Mouse (Mus musculus) lung, adult 2 months (tissue): ENCODE results near the gene Gng3.

Experiments
- CTCF ChIP-seq: fragments of 200-500 bp; IDR thresholded peaks from 2 replicates; pipeline ENCODE4 v1.5.1; 2011; ENCODE audit warnings: mild to moderate bottlenecking, low read length, control low read depth; ENCODE audit not compliant: insufficient read depth
- POLR2A ChIP-seq: fragments of 200-500 bp; IDR thresholded peaks from 2 replicates; pipeline ENCODE4 v1.6.1; 2011; ENCODE audit warnings: low read depth, mild to moderate bottlenecking, control low read depth, low read length, borderline replicate concordance; ENCODE audit errors: extremely low read depth

DNA sequence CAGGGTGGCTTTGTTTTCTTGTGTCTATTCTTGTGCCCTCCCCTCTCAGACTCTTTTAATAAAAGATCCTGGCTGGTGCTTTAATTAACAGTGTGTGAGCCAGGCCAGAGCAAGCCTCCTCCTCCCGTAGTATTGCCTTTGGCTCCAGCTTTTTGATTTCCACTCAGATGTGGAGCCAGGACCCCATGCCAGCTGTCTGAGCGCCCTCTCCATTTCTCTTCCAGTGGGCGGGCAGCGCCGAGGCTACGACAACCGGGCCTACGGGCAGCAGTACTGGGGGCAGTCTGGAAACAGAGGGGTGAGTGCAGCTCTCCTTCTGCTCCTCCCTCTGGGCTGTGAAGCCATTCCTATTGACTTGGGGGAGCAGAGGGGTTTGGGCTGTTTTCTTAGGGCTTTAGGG, 8.3 kb downstream of the Gng3 start:
- TF ChIP-seq POLR2A (no peak), CTCF (no peak)
